Mouse (Mus musculus): ENCODE data around the gene Snx13.
A peak's percentile ranks its signal among the peaks of the same experiment; 100 is the strongest.

Gene Snx13

GRCm38 (mm10) chr12:35191698-35192425 lies 144.9 kb downstream of the Snx13 start:
- DNase-seq: peak; percentile 87

- DNase-seq: no peak
Measured at GRCm38 (mm10) chr12:35192426-35192769, 145.4 kb downstream of the Snx13 start.
